Mouse (Mus musculus) liver, postnatal 0 days (tissue): Measurements from ENCODE around the gene Prpf3. TPM values are rescaled to one million over a fixed set of nuclear protein-coding genes. Genes with fewer than 3 reads are reported as not detected.
"Not testable (repeated sequence)": the region's sequence is repeated elsewhere in the genome, so short reads cannot be mapped to it uniquely, and the experiment has no call there.

ENCODE experiments used
- ATAC-seq: fragments of 200-750 bp; cut with Nextera tagmentation; 2 replicates; pipeline ENCODE4 v1.8.0; 2017; ENCODE audit warnings: mild to moderate bottlenecking, moderate library complexity
- DNase-seq: peaks from one replicate; pipeline ENCODE4 v3.0.0-alpha.2; 2016
- H3K27ac ChIP-seq: fragments of 300-500 bp; sonication (generic); 2 replicates; pipeline ENCODE4 v1.5.1; 2014; ENCODE audit warnings: antibody characterized with exemption, moderate library complexity, mild to moderate bottlenecking, low read depth
- H3K27me3 ChIP-seq: fragments of 300-500 bp; sonication (generic); 2 replicates; pipeline ENCODE4 v1.6.1; 2014; ENCODE audit warnings: low read length, control low read depth, mixed read lengths; ENCODE audit not compliant: insufficient read depth
- H3K36me3 ChIP-seq: fragments of 300-500 bp; sonication (generic); replicated peaks from 2 replicates; pipeline ENCODE4 v1.6.1; 2014; ENCODE audit warnings: mild to moderate bottlenecking, control low read depth, low read length, moderate library complexity, mixed read lengths; ENCODE audit not compliant: insufficient read depth
- H3K4me1 ChIP-seq: fragments of 300-500 bp; sonication (generic); 2 replicates; pipeline ENCODE4 v1.6.1; 2014; ENCODE audit warnings: antibody characterized with exemption, mild to moderate bottlenecking, control low read depth; ENCODE audit not compliant: insufficient read depth
- H3K4me2 ChIP-seq: fragments of 300-500 bp; sonication (generic); 2 replicates; pipeline ENCODE4 v1.6.1; 2014; ENCODE audit warnings: low read depth, mild to moderate bottlenecking, low read length, moderate library complexity, mixed read lengths
- H3K4me3 ChIP-seq: fragments of 300-500 bp; sonication (generic); 2 replicates; pipeline ENCODE4 v1.5.1; 2014; ENCODE audit warnings: low read depth, low read length
- H3K9ac ChIP-seq: fragments of 300-500 bp; sonication (generic); replicated peaks from 2 replicates; pipeline ENCODE4 v1.6.1; 2014; ENCODE audit warnings: mild to moderate bottlenecking, moderate library complexity
- H3K9me3 ChIP-seq: fragments of 300-500 bp; sonication (generic); 2 replicates; pipeline ENCODE4 v1.6.1; 2016; ENCODE audit warnings: mild to moderate bottlenecking, control low read depth, low read length, mixed read lengths
- CTCF ChIP-seq: sonication (generic); IDR thresholded peaks from 2 replicates; pipeline ENCODE4 v1.5.1; 2016; ENCODE audit warnings: antibody characterized with exemption, low read depth
- EP300 ChIP-seq: IDR thresholded peaks from 2 replicates; pipeline ENCODE4 v1.6.1; 2016; ENCODE audit warnings: antibody characterized with exemption, low read depth, mild to moderate bottlenecking
- WGBS: fragments of 180-500 bp; shearing (Covaris S2); extraction: QIAGEN DNeasy Blood & Tissue Kit; methylation state at CpG from one replicate; pipeline ENCODE4 v1.1.7; 2014; ENCODE audit not compliant: insufficient replicate concordance; 5-methylcytosine and 5-hydroxymethylcytosine counted together
- polyA plus RNA-seq: library from polyadenylated mRNA; unstranded; fragments of >200 nt; fragmentation: Nextera tagmentation; extraction: Ambion mirVana; gene quantifications from 2 replicates; pipeline ENCODE4 v1.2.1, GENCODE M21; 2015

Gene Prpf3
- polyA plus RNA-seq, 1 experiment from 2014 or later = 12.0 TPM

- H3K9me3 ChIP-seq = no peaks in the 10 kb centered on the region
- H3K36me3 ChIP-seq = no peaks in the 10 kb centered on the region
- WGBS = 57% methylated on average over 3 of the region's 3 CpGs
- DNase-seq (no peak), ATAC-seq (no peak)
- H3K4me2 ChIP-seq = peak overlapping the region; percentile 87
- H3K4me1 ChIP-seq = peaks cover 25% of the 10 kb centered on the region
- H3K27ac ChIP-seq = 0 out of 2 replicates have a peak overlapping the region, but pooled peaks have one; percentile 5
- no peak overlapping the region for H3K9ac ChIP-seq
- no peak for TF ChIP-seq CTCF
- H3K27me3 ChIP-seq = no peaks in the 10 kb centered on the region
- peak overlapping the region; percentile 86 for H3K4me3 ChIP-seq
Observed at GRCm38 (mm10) chr3:95816681-95817080, 39.0 kb downstream of the Prpf3 start.

- Histone ChIP-seq H3K27me3 (no peaks in the 10 kb centered on the region), H3K9me3 (no peaks in the 10 kb centered on the region), H3K4me1 (peaks cover 5% of the 10 kb centered on the region), H3K4me3 (no peak overlapping the region), H3K9ac (no peak overlapping the region), H3K36me3 (peaks cover 8% of the 10 kb centered on the region), H3K27ac (no peak overlapping the region), H3K4me2 (no peak overlapping the region)
- 46% methylated on average over 2 of the region's 2 CpGs for WGBS
- TF ChIP-seq CTCF = no peak
- TF ChIP-seq EP300 = no peak
- no peak for DNase-seq
- ATAC-seq = no peak
Observed at GRCm38 (mm10) chr3:95808384-95808783, 47.3 kb downstream of the Prpf3 start.

GRCm38 (mm10) chr3:95807630-95808029, 48.1 kb downstream of the Prpf3 start:
- WGBS = 97% methylated on average over 3 of the region's 6 CpGs
- ATAC-seq, H3K9me3 ChIP-seq, H3K27ac ChIP-seq, DNase-seq, H3K27me3 ChIP-seq, H3K4me1 ChIP-seq, H3K4me2 ChIP-seq, H3K36me3 ChIP-seq, H3K9ac ChIP-seq, H3K4me3 ChIP-seq: not testable (repeated sequence)
- 0 out of 2 replicates have a peak, but pooled peaks have one; percentile 9 for TF ChIP-seq CTCF

- ATAC-seq = no peak
- Histone ChIP-seq H3K36me3 (peaks cover 8% of the 10 kb centered on the region), H3K9ac (no peak overlapping the region; the same call in 1 of the 2 replicates), H3K27ac (no peak overlapping the region), H3K27me3 (no peaks in the 10 kb centered on the region), H3K4me3 (no peak overlapping the region), H3K4me1 (peaks cover 5% of the 10 kb centered on the region), H3K9me3 (no peaks in the 10 kb centered on the region), H3K4me2 (no peak overlapping the region)
- WGBS = 25% methylated on average over 1 of the region's 1 CpGs
- TF ChIP-seq EP300 (no peak), CTCF (no peak)
- DNase-seq = no peak
Observed at GRCm38 (mm10) chr3:95806677-95807076, 49.0 kb downstream of the Prpf3 start.

GRCm38 (mm10) chr3:95803851-95804250, 51.8 kb downstream of the Prpf3 start:
- ATAC-seq = no peak
- peaks cover 3% of the 10 kb centered on the region; the same call in 1 of the 2 replicates for H3K4me1 ChIP-seq
- H3K9me3 ChIP-seq = no peaks in the 10 kb centered on the region
- H3K9ac ChIP-seq = no peak overlapping the region
- DNase-seq = no peak
- no peak overlapping the region for H3K27ac ChIP-seq
- no peak for TF ChIP-seq EP300
- no peak for TF ChIP-seq CTCF
- no peak overlapping the region for H3K4me3 ChIP-seq
- WGBS = 91% methylated on average over 4 of the region's 4 CpGs
- no peaks in the 10 kb centered on the region for H3K27me3 ChIP-seq
- no peak overlapping the region for H3K4me2 ChIP-seq
- peaks cover 6% of the 10 kb centered on the region for H3K36me3 ChIP-seq

- WGBS = 71% methylated on average over 4 of the region's 4 CpGs
- DNase-seq = no peak
- no peak for TF ChIP-seq CTCF
Observed at GRCm38 (mm10) chr3:95798756-95799155, 56.9 kb downstream of the Prpf3 start.

GRCm38 (mm10) chr3:95794299-95794698, 61.4 kb downstream of the Prpf3 start:
- ATAC-seq = no peak
- TF ChIP-seq CTCF (no peak), EP300 (no peak)
- no peak for DNase-seq
- Histone ChIP-seq H3K27me3 (no peaks in the 10 kb centered on the region), H3K9me3 (no peaks in the 10 kb centered on the region), H3K36me3 (0 out of 2 replicates have a peak, but pooled peaks cover 1% of the 10 kb centered on the region), H3K4me2 (no peak overlapping the region), H3K9ac (no peak overlapping the region), H3K4me3 (no peak overlapping the region), H3K27ac (no peak overlapping the region), H3K4me1 (no peaks in the 10 kb centered on the region)
- WGBS = 68% methylated on average over 1 of the region's 1 CpGs

More at GRCm38 (mm10) chr3:95798756-95799155, 56.9 kb downstream of the Prpf3 start:
- H3K27me3 ChIP-seq = no peaks in the 10 kb centered on the region
- ATAC-seq = no peak
- peaks cover 3% of the 10 kb centered on the region; the same call in 1 of the 2 replicates for H3K4me1 ChIP-seq
- no peak overlapping the region for H3K27ac ChIP-seq
- H3K9ac ChIP-seq = no peak overlapping the region
- H3K4me2 ChIP-seq = no peak overlapping the region
- H3K36me3 ChIP-seq = no peaks in the 10 kb centered on the region
- H3K9me3 ChIP-seq = no peaks in the 10 kb centered on the region
- H3K4me3 ChIP-seq = no peak overlapping the region
